Mouse (Mus musculus): ENCODE measurements around the gene Tmc5. TPM values are rescaled to one million over a fixed set of nuclear protein-coding genes. Genes with fewer than 3 reads are reported as not detected.

Gene Tmc5
- polyA plus RNA-seq, 1 experiment from 2014 or later = 0.08 TPM

DNA sequence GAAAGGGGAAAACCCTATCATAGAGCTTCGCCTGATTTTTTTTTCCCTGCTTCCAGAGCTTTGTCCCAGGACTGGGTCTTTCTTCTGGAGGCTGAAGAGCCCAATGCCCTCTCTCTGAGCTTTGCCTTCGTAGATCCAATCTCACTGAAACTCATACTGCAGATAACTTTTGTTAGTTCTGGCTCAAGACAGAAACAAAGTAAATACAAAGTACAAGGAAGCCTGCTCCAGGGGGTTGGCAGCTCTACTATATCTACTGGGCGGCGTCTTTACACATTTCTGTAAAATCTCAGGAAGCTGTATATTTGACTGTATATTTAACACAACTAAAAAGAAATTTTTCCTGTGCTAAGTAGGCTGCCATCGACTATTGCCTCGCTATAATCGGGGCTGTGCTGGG lies 13.3 kb upstream of the Tmc5 start:
- Histone ChIP-seq H3K9ac (ENCODE audit: low read depth, low read length) (peak overlapping the region; percentile 80; the same call in 1 of the 2 replicates), H3K9me3 (ENCODE audit: control insufficient read depth, low read length) (no peaks in the 10 kb centered on the region), H3K27ac (ENCODE audit: low read depth, low read length) (no peak overlapping the region), H3K27me3 (ENCODE audit: control insufficient read depth, insufficient read depth, low read length) (no peaks in the 10 kb centered on the region), H3K4me1 (replicated peaks; ENCODE audit: control insufficient read depth, insufficient read depth, low read length) (no peaks in the 10 kb centered on the region), H3K4me3 (ENCODE audit: low read depth, low read length) (peak overlapping the region; percentile 56), H3K36me3 (ENCODE audit: control insufficient read depth, insufficient read depth, low read length) (no peaks in the 10 kb centered on the region), H3K4me2 (replicated peaks; ENCODE audit: low read depth, low read length) (peak overlapping the region; percentile 84)
- DNase-seq (ENCODE audit: low spot score) = no peak
- WGBS = 22% methylated on average over 7 of the region's 7 CpGs
- ATAC-seq (ENCODE audit: low FRiP score) = no peak

DNA sequence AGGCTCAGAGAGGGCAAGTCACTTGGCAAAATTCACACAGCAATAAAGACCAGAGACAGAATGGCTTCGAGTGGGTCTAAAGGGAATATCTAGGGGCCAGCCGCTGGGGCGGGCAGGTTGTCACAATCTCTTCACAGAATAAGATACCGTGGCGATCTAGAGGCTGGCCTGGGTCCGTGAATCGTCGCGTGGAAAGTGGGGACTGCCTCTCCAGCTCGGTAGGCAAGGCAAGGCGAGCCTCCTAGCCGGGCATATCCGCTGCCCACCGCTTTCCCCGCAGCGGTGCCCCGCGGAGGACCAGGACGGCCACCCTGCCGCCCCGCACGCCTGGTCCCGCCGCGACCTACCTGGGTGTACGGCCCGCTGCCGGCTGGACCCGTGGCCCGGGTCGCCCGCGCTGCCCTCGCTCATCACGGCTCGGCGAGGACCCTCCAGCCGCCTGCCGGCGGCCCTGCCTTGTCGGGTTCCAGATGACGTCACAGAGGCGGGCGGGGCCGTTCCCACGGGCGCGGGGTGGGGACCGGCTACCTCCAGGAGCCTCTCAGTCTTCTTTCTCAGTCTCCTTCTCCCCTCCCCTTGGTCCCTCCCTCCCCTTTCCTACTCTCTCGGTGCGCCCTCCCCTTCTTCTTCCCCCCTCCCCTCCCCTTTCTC lies 12.7 kb upstream of the Tmc5 start, which contains the start of gene Tmc7:
Gene Tmc7, minus strand, starts transcription at position 480 of the 651 bp plus-strand sequence.
- Histone ChIP-seq H3K9me3 (ENCODE audit: control insufficient read depth, low read length) (no peaks in the 10 kb centered on the region), H3K4me1 (replicated peaks; ENCODE audit: control insufficient read depth, insufficient read depth, low read length) (no peaks in the 10 kb centered on the region), H3K9ac (ENCODE audit: low read depth, low read length) (peak within 1 kb of the TSS; percentile 80), H3K27me3 (ENCODE audit: control insufficient read depth, insufficient read depth, low read length) (no peaks in the 10 kb centered on the region), H3K27ac (ENCODE audit: low read depth, low read length) (no peak within 1 kb of the TSS), H3K4me3 (ENCODE audit: low read depth, low read length) (peak within 1 kb of the TSS; percentile 56), H3K36me3 (ENCODE audit: control insufficient read depth, insufficient read depth, low read length) (no peaks in the 10 kb centered on the region), H3K4me2 (replicated peaks; ENCODE audit: low read depth, low read length) (peak within 1 kb of the TSS; percentile 84)
- ATAC-seq (ENCODE audit: low FRiP score) = peak; percentile 87
- under 1% methylated on average over 39 of the region's 51 CpGs for WGBS
- peak; percentile 89 for DNase-seq (ENCODE audit: low spot score)

DNA sequence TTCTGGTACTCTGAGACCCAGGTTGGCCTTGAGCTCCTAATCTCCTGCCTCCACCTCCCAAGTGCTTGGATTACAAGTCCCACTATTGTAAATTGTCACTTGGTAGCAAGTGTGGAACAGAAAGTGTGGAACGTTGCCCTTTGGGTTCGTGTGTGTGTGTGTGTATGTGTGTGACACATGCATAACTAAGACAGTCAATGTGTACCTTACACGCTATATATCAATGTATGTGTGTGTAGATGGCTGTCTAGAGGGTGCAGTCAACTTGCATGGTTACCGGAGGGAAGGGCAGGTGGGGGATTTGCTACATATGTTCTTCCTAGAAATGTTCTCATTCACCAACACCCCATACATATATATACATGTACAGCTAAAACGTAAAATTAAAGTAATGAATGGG lies 12.2 kb upstream of the Tmc5 start:
- H3K4me3 ChIP-seq (ENCODE audit: low read depth, low read length) = peak overlapping the region; percentile 56; the same call in 1 of the 2 replicates
- H3K9me3 ChIP-seq (ENCODE audit: control insufficient read depth, low read length) = no peaks in the 10 kb centered on the region
- ATAC-seq (ENCODE audit: low FRiP score) (peak; percentile 46), DNase-seq (ENCODE audit: low spot score) (no peak)
- no peaks in the 10 kb centered on the region for H3K4me1 ChIP-seq (replicated peaks; ENCODE audit: control insufficient read depth, insufficient read depth, low read length)
- no peaks in the 10 kb centered on the region for H3K36me3 ChIP-seq (ENCODE audit: control insufficient read depth, insufficient read depth, low read length)
- no peak overlapping the region; the same call in 1 of the 2 replicates for H3K4me2 ChIP-seq (replicated peaks; ENCODE audit: low read depth, low read length)
- H3K27me3 ChIP-seq (ENCODE audit: control insufficient read depth, insufficient read depth, low read length) = no peaks in the 10 kb centered on the region
- WGBS = 73% methylated on average over 5 of the region's 5 CpGs
- no peak overlapping the region for H3K9ac ChIP-seq (ENCODE audit: low read depth, low read length)
- no peak overlapping the region for H3K27ac ChIP-seq (ENCODE audit: low read depth, low read length)

DNA sequence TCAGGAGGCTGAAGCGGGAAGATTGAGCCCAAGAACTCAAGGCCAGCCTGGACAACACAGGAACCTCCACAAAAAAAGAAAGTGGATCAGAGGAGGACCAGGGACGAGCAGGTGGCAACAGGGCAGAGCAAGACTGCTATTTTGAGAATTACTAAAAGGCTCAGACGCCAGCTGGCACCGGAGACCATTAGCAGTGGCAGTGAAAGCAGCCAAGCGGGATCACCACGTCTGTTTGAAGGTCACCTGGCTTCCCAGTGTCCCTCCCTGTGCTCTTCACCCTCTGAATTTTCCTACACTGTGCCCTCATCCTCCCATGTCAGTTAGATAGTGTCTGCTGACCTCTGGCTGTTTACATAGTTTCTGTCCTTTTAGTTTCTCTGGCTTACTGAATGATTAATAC lies 11.2 kb upstream of the Tmc5 start:
- H3K4me2 ChIP-seq (replicated peaks; ENCODE audit: low read depth, low read length) = no peak overlapping the region
- ATAC-seq (ENCODE audit: low FRiP score) (no peak), DNase-seq (ENCODE audit: low spot score) (no peak)
- no peaks in the 10 kb centered on the region for H3K4me1 ChIP-seq (replicated peaks; ENCODE audit: control insufficient read depth, insufficient read depth, low read length)
- H3K9ac ChIP-seq (ENCODE audit: low read depth, low read length) = no peak overlapping the region
- no peaks in the 10 kb centered on the region for H3K36me3 ChIP-seq (ENCODE audit: control insufficient read depth, insufficient read depth, low read length)
- no peaks in the 10 kb centered on the region for H3K27me3 ChIP-seq (ENCODE audit: control insufficient read depth, insufficient read depth, low read length)
- no peak overlapping the region for H3K27ac ChIP-seq (ENCODE audit: low read depth, low read length)
- 84% methylated on average over 6 of the region's 6 CpGs for WGBS
- no peaks in the 10 kb centered on the region for H3K9me3 ChIP-seq (ENCODE audit: control insufficient read depth, low read length)
- no peak overlapping the region for H3K4me3 ChIP-seq (ENCODE audit: low read depth, low read length)

DNA sequence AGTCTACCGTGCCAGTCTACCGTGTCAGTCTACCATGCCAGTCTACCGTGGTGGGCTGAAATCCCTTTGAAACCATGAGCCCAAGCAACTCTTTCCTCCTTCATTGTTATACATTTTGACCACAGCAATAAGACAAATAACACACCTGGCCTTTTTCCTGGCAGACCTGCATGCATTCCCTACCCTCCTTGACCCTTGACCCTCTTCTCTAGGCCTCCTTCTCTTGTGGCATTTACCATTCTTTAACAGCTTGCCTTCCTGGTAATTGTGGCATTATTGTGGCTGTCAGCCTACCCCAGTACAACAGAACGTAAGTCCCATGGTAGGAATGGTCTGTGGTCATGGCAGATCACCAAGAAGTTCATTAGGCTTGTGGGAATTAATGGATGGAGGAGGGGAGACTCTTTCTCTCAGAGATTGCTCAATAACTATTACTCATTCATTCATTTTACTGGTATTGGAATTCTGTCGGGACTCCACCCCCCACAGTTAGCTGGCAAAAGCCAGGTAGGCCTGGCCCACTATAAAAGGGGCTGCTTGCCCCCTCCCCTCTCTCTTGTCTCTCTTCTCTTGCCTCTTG lies 6.3 kb upstream of the Tmc5 start:
- Histone ChIP-seq H3K27ac (ENCODE audit: low read depth, low read length) (no peak overlapping the region), H3K27me3 (ENCODE audit: control insufficient read depth, insufficient read depth, low read length) (no peaks in the 10 kb centered on the region; the same call in 1 of the 2 replicates), H3K9me3 (ENCODE audit: control insufficient read depth, low read length) (no peaks in the 10 kb centered on the region), H3K4me2 (replicated peaks; ENCODE audit: low read depth, low read length) (no peak overlapping the region), H3K4me3 (ENCODE audit: low read depth, low read length) (no peak overlapping the region), H3K36me3 (ENCODE audit: control insufficient read depth, insufficient read depth, low read length) (no peaks in the 10 kb centered on the region), H3K9ac (ENCODE audit: low read depth, low read length) (no peak overlapping the region), H3K4me1 (replicated peaks; ENCODE audit: control insufficient read depth, insufficient read depth, low read length) (peaks cover 13% of the 10 kb centered on the region; the same call in 1 of the 2 replicates)
- no peak for DNase-seq (ENCODE audit: low spot score)
- ATAC-seq (ENCODE audit: low FRiP score) = no peak
- 93% methylated on average over 5 of the region's 5 CpGs for WGBS

DNA sequence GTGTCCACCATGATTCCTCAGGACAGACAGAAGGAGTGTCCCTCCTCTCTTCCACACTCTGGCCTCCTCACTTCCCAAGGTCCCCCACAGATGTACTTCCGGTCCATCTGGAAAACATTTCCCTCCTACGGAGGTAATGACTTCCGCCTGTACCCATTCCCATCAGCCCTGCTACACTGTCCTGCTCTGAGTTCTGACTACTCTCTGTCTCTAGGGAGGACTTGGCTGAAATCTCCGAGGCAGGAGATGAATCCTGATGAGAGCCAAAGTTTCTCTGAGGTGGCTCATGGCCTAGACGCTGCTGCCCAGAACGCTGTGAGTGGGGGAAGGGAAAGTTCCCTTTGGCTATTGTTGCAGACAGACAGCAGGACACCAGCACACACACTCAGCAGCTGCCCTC lies 5.0 kb upstream of the Tmc5 start:
- Histone ChIP-seq H3K9ac (ENCODE audit: low read depth, low read length) (no peak overlapping the region), H3K4me2 (replicated peaks; ENCODE audit: low read depth, low read length) (no peak overlapping the region), H3K27ac (ENCODE audit: low read depth, low read length) (peak overlapping the region; percentile 92; the same call in 1 of the 2 replicates), H3K4me1 (replicated peaks; ENCODE audit: control insufficient read depth, insufficient read depth, low read length) (peaks cover 17% of the 10 kb centered on the region; the same call in 1 of the 2 replicates), H3K36me3 (ENCODE audit: control insufficient read depth, insufficient read depth, low read length) (no peaks in the 10 kb centered on the region), H3K4me3 (ENCODE audit: low read depth, low read length) (no peak overlapping the region), H3K27me3 (ENCODE audit: control insufficient read depth, insufficient read depth, low read length) (peaks cover 7% of the 10 kb centered on the region), H3K9me3 (ENCODE audit: control insufficient read depth, low read length) (no peaks in the 10 kb centered on the region)
- ATAC-seq (ENCODE audit: low FRiP score) = no peak
- DNase-seq (ENCODE audit: low spot score) = peak; percentile 28
- WGBS = 32% methylated on average over 6 of the region's 6 CpGs

DNA sequence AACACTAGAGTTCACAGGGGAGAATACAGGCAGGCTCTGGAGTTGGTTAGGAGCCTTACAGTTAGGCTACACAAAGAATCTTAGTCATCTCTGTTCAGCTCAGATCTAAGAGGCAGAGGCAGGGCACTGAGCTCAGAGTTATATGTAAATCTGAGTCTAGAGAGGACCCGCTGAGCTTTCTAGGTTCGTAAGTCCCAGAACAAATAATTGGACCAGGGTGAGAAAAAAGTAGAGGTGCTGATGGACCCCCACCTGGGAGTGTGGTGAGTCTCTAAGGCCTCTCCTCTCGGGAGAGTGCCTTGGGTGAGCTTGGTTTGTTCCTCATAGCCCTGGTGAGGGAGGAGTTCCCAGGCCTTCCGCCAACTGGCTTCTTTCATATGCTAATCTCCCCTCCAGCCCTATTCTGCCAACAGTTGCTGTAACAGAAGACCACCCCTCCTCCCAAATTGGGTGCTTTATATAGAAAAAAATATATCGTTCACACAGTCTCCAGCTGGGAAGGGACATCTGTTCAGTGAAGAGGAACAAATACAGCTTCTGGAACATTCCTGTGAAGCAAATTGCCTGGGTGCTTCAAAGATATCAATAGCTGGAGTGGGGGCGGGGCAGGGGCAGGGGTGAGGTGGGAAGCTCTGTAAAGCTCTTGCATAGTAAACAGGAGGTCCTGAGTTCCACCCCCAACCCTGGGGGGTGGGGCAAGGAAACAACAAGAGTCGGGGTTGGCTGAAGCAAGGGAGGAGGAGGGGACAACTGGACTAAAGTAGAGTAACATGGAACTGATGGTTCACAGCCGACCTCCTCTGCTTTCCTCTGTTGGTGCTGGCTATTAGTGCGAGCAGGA lies 3.3 kb upstream of the Tmc5 start:
- Histone ChIP-seq H3K4me2 (replicated peaks; ENCODE audit: low read depth, low read length) (0 out of 2 replicates have a peak overlapping the region, but pooled peaks have one; percentile 25), H3K27me3 (ENCODE audit: control insufficient read depth, insufficient read depth, low read length) (peaks cover 15% of the 10 kb centered on the region), H3K9me3 (ENCODE audit: control insufficient read depth, low read length) (no peaks in the 10 kb centered on the region), H3K36me3 (ENCODE audit: control insufficient read depth, insufficient read depth, low read length) (no peaks in the 10 kb centered on the region), H3K27ac (ENCODE audit: low read depth, low read length) (peak overlapping the region; percentile 92), H3K4me1 (replicated peaks; ENCODE audit: control insufficient read depth, insufficient read depth, low read length) (peaks cover 18% of the 10 kb centered on the region), H3K9ac (ENCODE audit: low read depth, low read length) (0 out of 2 replicates have a peak overlapping the region, but pooled peaks have one; percentile 21), H3K4me3 (ENCODE audit: low read depth, low read length) (no peak overlapping the region)
- WGBS = 4% methylated on average over 9 of the region's 9 CpGs
- DNase-seq (ENCODE audit: low spot score) (peak; percentile 93), ATAC-seq (ENCODE audit: low FRiP score) (peak; percentile 91)

DNA sequence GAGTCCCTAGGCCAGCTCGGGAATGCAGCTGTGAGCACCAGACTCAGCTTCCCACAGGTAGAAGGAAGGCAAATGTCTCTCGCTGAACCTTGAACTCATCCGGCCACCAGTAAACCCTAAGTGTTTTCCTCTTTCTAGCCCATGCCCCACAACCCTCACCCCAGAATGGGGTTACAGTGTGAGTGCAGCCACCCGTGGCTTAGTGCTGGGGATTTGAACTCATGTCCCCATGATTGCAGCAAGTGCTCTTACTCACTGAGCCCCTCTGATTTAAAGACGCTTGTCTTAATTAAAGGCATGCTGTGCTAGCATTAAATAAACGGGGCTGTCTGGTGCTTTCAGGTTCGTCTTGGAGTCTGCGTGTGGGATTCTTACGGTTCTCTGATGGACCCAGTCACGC lies 2.5 kb upstream of the Tmc5 start:
- ATAC-seq (ENCODE audit: low FRiP score) (peak; percentile 3; the same call in 1 of the 2 replicates), DNase-seq (ENCODE audit: low spot score) (peak; percentile 27)
- Histone ChIP-seq H3K9ac (ENCODE audit: low read depth, low read length) (peak overlapping the region; percentile 1; the same call in 1 of the 2 replicates), H3K4me3 (ENCODE audit: low read depth, low read length) (no peak overlapping the region), H3K4me2 (replicated peaks; ENCODE audit: low read depth, low read length) (peak overlapping the region; percentile 25), H3K9me3 (ENCODE audit: control insufficient read depth, low read length) (no peaks in the 10 kb centered on the region), H3K4me1 (replicated peaks; ENCODE audit: control insufficient read depth, insufficient read depth, low read length) (peaks cover 18% of the 10 kb centered on the region), H3K36me3 (ENCODE audit: control insufficient read depth, insufficient read depth, low read length) (no peaks in the 10 kb centered on the region), H3K27me3 (ENCODE audit: control insufficient read depth, insufficient read depth, low read length) (peaks cover 15% of the 10 kb centered on the region), H3K27ac (ENCODE audit: low read depth, low read length) (peak overlapping the region; percentile 92)
- WGBS = 30% methylated on average over 10 of the region's 10 CpGs
